Mouse (Mus musculus): Measurements from ENCODE around the gene Aqp11.

DNA sequence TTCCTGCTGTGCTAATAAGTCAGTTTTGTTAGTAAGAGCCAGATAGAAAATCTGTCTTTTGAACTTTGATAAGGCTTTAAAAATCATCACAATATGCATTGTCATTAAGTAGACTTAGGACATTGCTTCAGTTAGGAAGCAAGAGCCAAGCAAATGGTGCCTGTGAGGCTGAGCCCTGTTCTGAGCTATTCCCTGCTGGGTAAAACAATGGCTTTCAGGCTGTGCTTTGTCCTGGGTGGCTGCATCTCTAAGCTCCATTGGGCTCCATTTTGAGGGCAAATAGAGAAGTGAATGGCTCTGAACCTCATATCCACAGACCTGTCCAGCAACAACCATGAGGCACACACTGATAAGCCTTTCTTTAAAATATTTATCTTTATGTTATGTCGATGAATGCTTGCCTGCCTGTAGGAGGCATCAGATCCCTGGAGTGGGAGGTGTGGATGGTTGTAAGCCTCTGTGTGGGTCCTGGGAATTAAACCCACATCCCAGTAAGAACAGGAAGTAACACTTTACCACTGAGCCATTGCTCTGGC is 3.7 kb upstream of the Aqp11 start:
- TF ChIP-seq EP300 (IDR thresholded peaks at IDR 0.05; ENCODE audit: low read depth), result peak; percentile 47; the same call in 1 of the 2 replicates
- 0 out of 2 replicates have a peak, but pooled peaks have one; percentile 21 for TF ChIP-seq CTCF (IDR thresholded peaks at IDR 0.05; ENCODE audit: low read depth)

Measured in liver, postnatal 0 days (tissue).